Mouse (Mus musculus) CD4-positive helper T cell, adult 2 months (primary cell): ENCODE results near the gene Dscaml1.

ENCODE experiments used
- DNase-seq: peaks from one replicate; pipeline ENCODE4 v3.0.0-alpha.2; 2012; ENCODE audit warnings: low read depth, missing footprints, low spot score

Dscaml1 gene

GRCm38 (mm10) chr9:45454889-45455610, 28.6 kb downstream of the Dscaml1 start:
- no peak for DNase-seq

GRCm38 (mm10) chr9:45457200-45457599, 30.8 kb downstream of the Dscaml1 start:
- no peak for DNase-seq

GRCm38 (mm10) chr9:45458363-45458762, 31.9 kb downstream of the Dscaml1 start:
- no peak for DNase-seq

GRCm38 (mm10) chr9:45465396-45466019, 39.1 kb downstream of the Dscaml1 start:
- DNase-seq: no peak

DNA sequence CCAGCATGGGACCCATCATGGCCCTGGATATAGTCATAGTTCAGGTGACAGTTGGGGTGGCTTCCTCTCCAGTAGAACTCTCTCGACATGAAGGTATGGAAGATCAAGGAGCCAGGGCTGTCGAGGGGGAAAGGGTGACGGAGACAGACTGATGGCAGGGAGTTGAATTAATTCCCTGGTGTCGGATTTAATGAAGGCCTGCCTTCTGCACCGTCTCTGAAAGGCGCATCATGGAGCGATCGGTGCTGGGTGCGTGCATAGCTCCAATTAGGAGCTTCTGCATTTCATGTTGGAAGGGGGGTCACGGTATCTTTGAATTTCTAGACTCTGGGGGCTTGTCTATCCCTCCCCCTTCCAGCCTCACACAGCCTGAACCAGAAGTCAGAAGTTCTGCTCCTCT, 41.8 kb downstream of the Dscaml1 start:
- DNase-seq: no peak

- DNase-seq: no peak
Observed at GRCm38 (mm10) chr9:45470746-45471471, 44.5 kb downstream of the Dscaml1 start.

DNA sequence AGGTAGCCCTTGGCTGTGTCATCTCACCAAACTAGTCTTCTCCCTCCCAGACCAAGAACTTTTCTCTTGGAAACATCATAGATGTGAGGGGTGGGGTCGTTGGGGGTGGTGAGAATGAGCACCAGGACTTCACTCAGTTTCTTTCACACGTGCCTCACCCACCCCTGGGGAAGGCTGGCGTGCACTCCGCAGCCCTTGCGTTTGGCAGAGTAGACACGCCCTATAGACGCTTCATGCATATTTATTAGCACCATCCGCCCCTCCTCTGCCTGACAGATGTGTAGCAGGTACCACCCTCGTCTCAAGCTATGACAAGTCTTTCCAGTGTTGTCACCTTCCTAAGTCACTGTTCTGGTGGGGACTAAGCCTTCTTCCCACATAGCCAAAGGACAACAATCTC, 45.3 kb downstream of the Dscaml1 start:
- DNase-seq: no peak

DNA sequence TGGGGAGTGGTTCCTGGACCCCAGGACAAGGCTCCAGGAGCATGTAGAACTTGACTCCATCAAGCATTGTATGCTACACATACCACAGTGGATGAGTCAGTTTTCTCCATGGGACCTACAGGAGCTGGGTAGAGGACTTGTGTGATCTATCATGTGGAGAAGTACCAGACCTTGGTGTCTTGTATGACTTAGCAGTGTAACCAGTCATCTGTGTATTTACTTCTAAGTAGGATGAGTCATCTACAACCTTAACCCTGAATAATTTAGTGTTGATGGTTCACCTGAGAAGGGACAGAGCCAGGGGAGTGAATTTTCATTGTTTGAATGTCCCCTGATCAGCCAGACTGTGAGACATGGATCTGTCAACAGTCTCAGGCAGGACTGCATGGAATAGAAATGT, 48.4 kb downstream of the Dscaml1 start:
- DNase-seq: no peak

GRCm38 (mm10) chr9:45480936-45481335, 54.5 kb downstream of the Dscaml1 start:
- DNase-seq: no peak

- DNase-seq: no peak
Observed at GRCm38 (mm10) chr9:45486665-45487074, 60.2 kb downstream of the Dscaml1 start.

GRCm38 (mm10) chr9:45487179-45487801, 60.9 kb downstream of the Dscaml1 start:
- no peak for DNase-seq

DNA sequence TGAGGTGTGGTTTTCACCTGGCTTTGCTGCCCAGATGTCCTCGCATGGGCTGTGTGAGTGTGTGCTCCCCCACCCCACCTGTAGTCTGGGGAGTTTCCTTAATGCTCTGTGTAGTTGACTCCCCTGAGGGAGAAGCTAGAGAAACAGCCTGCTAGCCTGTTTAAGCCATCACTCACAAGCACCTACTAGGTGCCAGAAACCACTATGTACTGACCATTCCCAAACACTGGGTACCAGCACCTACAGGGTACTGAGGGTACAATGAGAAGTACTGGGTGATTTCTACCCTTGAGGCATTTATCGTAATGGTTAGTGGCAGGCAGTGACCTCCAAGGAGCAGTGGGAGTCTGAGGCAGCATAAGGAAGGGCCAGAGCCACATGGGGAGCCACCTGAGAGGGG, 64.5 kb downstream of the Dscaml1 start:
- no peak for DNase-seq

DNA sequence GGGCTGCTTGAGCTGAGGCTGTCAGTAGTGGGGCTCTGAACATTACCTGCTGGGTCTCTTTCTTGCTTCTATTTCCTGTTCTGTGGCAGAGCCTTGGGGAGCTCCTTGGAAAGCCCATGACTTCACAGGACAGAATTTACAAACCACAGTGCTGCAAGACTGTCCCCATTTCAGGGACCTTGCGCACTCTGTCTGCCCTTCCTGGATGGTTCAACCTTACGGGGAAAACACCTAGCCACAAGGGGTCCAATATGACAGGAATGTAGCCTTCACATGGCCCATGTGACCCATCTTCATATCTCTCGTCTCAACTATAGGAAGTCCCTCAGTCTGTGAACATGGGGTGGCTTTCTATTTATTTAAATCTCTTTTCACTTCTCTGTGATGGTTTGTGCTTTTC, 68.5 kb downstream of the Dscaml1 start:
- DNase-seq: peak; percentile 12

GRCm38 (mm10) chr9:45496340-45496739, 69.9 kb downstream of the Dscaml1 start:
- no peak for DNase-seq

DNA sequence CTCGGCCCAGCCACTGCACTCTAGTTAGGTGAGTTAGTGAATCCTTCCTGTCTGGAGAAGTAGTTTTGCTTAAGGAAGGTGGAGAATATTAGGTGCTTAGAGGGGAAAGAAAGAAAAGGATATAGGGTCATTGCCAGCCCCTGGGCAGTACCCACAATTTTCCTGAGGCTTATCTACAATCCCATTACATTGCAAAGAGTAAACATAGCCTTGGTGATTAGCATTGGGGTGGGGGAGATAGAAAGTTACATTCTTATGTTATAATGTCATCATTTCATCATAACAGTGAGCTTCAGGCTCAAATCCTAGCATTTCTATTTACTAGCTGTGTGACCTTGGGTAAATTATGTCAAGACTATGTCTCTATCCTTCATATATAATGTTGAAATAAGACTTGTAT, 70.5 kb downstream of the Dscaml1 start:
- DNase-seq: no peak

GRCm38 (mm10) chr9:45499267-45499666, 72.8 kb downstream of the Dscaml1 start:
- peak; percentile 42 for DNase-seq

GRCm38 (mm10) chr9:45500071-45500595, 73.7 kb downstream of the Dscaml1 start:
- no peak for DNase-seq

- no peak for DNase-seq
Observed at GRCm38 (mm10) chr9:45501295-45501927, 75.0 kb downstream of the Dscaml1 start.

DNA sequence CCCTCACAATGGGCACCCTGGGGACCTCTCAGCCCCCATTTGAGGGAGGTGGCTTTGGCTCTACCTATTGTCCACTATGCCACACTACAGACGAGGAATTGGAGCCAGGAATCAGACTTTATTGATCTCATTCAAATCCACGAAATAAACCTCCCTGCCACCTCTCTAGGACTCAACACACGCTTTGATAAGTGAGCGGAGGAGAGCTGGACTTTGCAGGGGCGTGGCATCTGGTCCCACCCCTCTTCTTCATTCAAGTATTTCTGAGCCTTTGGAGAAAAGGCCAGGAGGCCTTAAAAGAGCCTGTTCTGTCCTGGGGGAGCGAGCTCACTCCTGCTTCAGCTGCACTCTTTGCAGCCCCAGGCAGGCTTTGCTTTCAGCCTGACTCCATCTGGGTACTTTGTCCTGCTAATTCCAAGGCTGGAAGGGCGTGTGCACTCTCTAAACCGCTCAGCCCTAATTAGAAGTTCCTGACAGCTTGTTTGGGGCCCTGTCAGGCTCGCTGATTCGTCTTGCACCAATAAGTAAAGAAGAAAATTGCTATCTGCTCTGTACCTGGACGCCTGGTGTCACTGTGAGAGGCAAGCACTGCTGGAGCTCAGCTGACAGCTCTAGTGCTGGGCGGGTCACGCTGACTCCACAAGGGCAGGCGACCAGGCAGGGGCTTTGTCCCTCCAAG, 75.7 kb downstream of the Dscaml1 start:
- no peak for DNase-seq

- no peak for DNase-seq
Observed at GRCm38 (mm10) chr9:45504977-45505376, 78.5 kb downstream of the Dscaml1 start.

DNA sequence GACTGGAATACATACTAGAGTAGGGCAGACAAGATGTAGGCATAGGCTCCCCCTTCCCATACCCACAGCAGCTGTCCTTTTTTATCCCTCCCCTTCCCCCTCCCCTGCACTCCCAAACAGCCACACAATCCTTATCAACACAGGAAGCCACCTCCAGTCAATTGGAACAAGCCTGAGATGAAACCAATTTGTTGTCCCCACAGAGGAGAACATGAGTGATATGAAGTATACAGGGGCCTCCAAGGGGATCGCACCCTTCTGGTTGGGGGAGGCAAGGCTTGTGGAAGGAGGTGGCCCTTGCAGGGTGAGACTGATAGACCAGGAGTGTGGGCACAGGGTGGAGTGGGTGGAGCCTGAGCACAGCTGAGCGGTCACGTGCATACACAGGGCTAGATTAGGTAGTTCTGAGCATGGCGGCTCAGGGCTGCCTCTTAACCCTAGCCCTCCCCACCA, 79.1 kb downstream of the Dscaml1 start:
- no peak for DNase-seq
